Mouse (Mus musculus) cerebellum, adult 2 months (tissue): ENCODE data around the gene Gm42906. TPM values are rescaled to one million over a fixed set of nuclear protein-coding genes. Genes with fewer than 3 reads are reported as not detected.

Experiments used
- DNase-seq, 2 experiments: peaks; one replicate each; pipeline ENCODE4 v3.0.0; 2021
- H3K27ac ChIP-seq: fragments of 200-500 bp; 2 replicates; pipeline ENCODE4 v1.5.1; 2012; ENCODE audit warnings: low read length, control low read depth, inconsistent platforms; ENCODE audit not compliant: insufficient read depth
- H3K27me3 ChIP-seq: fragments of 200-500 bp; 2 replicates; pipeline ENCODE4 v1.6.1; 2012; ENCODE audit warnings: inconsistent platforms, mild to moderate bottlenecking, low read length, moderate library complexity; ENCODE audit not compliant: control insufficient read depth, insufficient read depth
- H3K4me1 ChIP-seq: fragments of 200-500 bp; 2 replicates; pipeline ENCODE4 v1.6.1; 2011; ENCODE audit warnings: low read length; ENCODE audit not compliant: control insufficient read depth, insufficient read depth
- H3K4me3 ChIP-seq: fragments of 200-500 bp; replicated peaks from 2 replicates; pipeline ENCODE3; 2011; ENCODE audit warnings: mild to moderate bottlenecking, low read depth, low read length, control low read depth; ENCODE audit not compliant: insufficient read depth
- CTCF ChIP-seq: fragments of 200-500 bp; IDR thresholded peaks from 2 replicates; pipeline ENCODE4 v1.5.1; 2011; ENCODE audit warnings: low read depth, mild to moderate bottlenecking, control low read depth, low read length, moderate library complexity, borderline replicate concordance; ENCODE audit not compliant: insufficient read depth
- POLR2A ChIP-seq: fragments of 200-500 bp; IDR thresholded peaks from 2 replicates; pipeline ENCODE4 v1.6.1; 2011; ENCODE audit warnings: low read length, control low read depth, borderline replicate concordance; ENCODE audit not compliant: insufficient read depth
- whole genome bisulfite sequencing: fragments of 180-500 bp; shearing (Covaris S2); methylation state at CpG from one replicate; pipeline ENCODE4 v1.1.7; 2018; 5-methylcytosine and 5-hydroxymethylcytosine counted together
- polyA plus RNA-seq: library from polyadenylated mRNA; depleted of rRNA; stranded (reverse); fragments of >200 nt; gene quantifications from 2 replicates; pipeline ENCODE4 v1.2.3, GENCODE M21; 2012

Gene Gm42906
- polyA plus RNA-seq, 1 experiment: not detected

DNA sequence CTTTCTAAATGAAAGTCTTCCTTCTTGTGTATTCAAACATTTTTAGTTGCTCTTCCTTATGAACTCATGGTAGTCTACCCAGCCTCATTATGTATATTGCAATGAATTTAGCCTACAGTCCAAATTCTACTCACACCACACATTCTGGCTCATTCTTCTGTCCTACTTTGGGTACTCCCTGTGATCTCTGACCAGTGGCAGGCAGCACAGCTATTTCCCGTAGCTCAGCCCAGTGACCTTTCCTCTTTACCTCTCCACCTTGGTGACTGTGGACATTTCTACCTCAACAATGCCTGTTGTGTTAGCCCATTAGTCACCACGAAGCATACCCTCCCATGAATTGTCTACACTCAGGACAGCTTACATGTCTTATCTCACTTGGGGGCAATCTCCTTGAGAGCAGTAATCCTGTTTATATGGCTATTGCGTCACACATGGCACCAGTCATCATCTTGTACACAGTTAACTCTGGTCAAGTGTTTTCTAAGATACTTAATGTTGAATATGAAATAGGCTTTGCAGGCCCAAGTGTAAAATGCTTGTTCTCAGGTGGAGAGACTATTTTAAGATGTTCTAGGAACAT lies 257.7 kb downstream of the Gm42906 start:
- Histone ChIP-seq H3K27ac (no peak overlapping the region), H3K4me1 (no peaks in the 10 kb centered on the region), H3K4me3 (no peak overlapping the region), H3K27me3 (no peaks in the 10 kb centered on the region)
- TF ChIP-seq POLR2A (no peak), CTCF (no peak)
- no peak for DNase-seq
- WGBS: 80% methylated on average over 3 of the region's 3 CpGs

DNA sequence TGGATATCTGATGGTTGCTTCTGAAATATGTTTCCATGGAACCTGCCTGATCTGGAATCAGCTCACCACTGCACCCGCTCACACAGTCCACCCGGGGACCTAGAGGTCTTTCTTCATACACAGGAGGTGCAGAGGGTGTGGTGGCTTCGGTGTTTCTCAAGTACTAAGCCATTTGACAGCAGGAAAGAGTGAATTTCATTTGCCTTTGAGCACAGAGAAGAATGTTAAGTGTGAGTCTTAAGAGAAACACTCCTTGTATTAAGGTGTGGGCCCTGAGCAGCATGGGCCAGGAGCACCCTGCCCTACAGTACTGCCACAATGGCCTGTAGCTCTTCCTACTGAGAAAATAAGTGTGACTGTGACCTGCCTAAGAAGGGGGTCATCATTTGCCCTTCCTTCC lies 259.8 kb downstream of the Gm42906 start:
- 92% methylated on average over 3 of the region's 3 CpGs for WGBS
- H3K4me1 ChIP-seq: no peaks in the 10 kb centered on the region
- no peak for DNase-seq
- H3K27ac ChIP-seq: no peak overlapping the region
- no peak for TF ChIP-seq CTCF
- TF ChIP-seq POLR2A: no peak
- H3K27me3 ChIP-seq: no peaks in the 10 kb centered on the region
- no peak overlapping the region for H3K4me3 ChIP-seq

DNA sequence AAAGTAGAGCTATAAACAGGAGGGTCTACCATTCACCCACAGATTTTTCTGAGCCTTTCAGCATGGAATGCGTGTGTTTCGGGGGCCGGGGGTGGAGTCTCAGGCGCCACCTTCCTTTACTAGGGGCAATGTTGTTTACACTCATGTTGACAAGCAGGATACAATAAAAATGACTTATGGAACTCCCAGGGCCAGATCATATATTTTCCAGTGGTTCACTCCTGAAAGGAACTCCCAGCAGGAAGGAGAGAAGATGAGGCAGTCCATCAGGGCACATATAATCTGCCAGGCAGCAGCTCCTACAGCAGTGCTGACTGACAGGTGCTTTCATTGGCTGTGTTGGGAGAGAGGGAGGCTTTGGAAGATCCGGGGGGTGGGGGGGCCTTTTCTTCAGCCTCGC lies 260.3 kb downstream of the Gm42906 start:
- TF ChIP-seq CTCF (no peak), POLR2A (no peak)
- no peaks in the 10 kb centered on the region for H3K27me3 ChIP-seq
- H3K4me3 ChIP-seq: no peak overlapping the region
- no peak for DNase-seq
- no peaks in the 10 kb centered on the region for H3K4me1 ChIP-seq
- H3K27ac ChIP-seq: no peak overlapping the region
- 86% methylated on average over 6 of the region's 6 CpGs for WGBS

DNA sequence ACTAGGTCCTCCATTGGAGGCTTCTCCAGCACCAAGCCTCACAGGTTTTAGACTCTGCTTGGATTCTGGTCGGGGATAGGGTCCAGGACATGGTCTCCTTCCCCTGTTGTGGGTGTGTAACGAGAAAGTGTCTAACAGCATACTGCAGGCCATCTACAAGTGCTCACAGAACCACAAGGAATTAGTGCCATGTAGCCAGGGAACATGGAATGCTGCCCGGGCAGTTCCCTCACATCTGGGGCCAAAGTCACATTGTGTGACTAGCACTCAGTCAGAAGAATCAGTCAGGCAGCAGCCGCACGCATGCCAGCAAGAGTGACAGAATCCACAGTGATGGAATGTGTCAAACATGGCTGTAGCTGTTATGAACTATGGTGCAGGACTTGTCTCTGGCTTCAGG lies 261.7 kb downstream of the Gm42906 start:
- peak; percentile 15 to 21 for DNase-seq
- Histone ChIP-seq H3K27ac (peak overlapping the region; percentile 39; the same call in 1 of the 2 replicates), H3K4me1 (no peaks in the 10 kb centered on the region), H3K27me3 (no peaks in the 10 kb centered on the region), H3K4me3 (no peak overlapping the region)
- TF ChIP-seq CTCF (no peak), POLR2A (no peak)
- WGBS: 29% methylated on average over 5 of the region's 5 CpGs

DNA sequence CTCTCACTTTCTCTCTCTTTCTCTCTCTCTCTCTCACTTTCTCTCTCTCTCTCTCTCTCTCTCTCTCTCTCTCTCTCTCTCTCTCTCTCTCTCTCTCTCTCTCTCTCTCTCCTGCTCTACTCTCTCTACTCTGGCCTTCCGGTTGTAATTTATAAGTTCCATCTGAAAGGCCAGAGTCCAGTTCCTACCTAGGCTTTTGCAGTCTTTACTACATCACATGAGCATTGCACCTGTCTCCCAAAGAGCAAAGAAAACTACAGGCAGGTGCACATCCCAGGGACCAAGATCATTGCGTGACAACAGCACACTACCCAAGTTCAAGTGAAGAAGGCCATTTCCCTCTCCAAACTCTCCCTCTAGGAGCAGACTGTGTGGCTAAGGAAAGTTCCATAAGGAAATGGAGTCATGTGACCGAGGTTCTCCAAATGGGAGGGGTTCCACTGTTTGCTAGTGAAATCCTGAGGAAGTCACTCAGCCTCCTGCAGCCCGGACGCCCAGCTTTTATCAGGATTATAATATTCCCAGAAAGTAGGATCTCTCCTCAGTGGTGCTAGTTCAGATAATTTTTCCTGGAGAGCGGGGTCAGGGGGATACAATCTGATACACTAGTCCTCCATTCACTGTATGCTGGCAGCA lies 262.5 kb downstream of the Gm42906 start:
- TF ChIP-seq CTCF: no peak
- no peak for TF ChIP-seq POLR2A
- Histone ChIP-seq H3K27ac (no peak overlapping the region; the same call in 1 of the 2 replicates), H3K4me3 (no peak overlapping the region), H3K4me1 (no peaks in the 10 kb centered on the region), H3K27me3 (no peaks in the 10 kb centered on the region)
- WGBS: 89% methylated on average over 6 of the region's 6 CpGs
- DNase-seq: no peak

DNA sequence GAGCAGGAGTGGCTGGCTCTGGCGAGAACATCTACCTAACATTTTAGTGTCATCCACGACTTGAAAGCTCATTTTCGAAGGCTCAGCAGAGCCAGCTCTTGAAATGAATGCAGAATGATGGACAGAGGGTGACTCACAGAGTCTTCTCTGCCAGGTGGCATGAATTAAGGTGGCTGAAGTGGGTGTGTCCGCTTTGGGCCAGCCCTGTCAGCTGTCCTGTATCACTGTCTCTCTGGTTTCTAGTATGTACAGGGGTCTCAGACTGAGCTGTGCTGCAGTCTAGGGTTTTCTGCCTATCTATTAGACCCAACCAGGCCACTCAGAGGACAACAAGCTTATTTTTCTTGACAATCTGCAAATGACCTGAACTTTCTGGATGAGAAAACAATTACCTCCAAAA lies 263.1 kb downstream of the Gm42906 start:
- no peak overlapping the region for H3K4me3 ChIP-seq
- peak overlapping the region; percentile 53; the same call in 1 of the 2 replicates for H3K27ac ChIP-seq
- 76% methylated on average over 4 of the region's 4 CpGs for WGBS
- H3K27me3 ChIP-seq: no peaks in the 10 kb centered on the region
- DNase-seq: no peak
- H3K4me1 ChIP-seq: no peaks in the 10 kb centered on the region
- TF ChIP-seq CTCF: no peak
- no peak for TF ChIP-seq POLR2A

DNA sequence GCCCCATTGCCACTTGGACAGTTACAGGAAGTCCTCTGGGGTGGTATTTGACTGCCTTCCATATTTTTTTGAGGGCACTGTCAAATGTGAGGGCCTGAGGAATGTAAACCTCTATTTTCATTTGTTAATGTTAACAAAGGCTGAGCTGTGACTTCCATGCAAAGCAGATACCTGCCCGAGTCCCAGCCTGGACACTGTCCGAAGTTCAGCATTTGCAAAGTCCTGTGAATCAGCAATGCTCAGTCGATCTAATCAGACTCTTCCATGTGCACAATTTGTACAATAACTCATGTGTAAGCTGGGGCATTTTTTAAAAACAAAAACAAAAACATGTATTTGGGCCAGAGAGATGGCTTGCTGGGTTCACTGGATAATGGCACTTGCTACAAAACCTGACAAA lies 265.3 kb downstream of the Gm42906 start:
- DNase-seq: no peak
- 87% methylated on average over 3 of the region's 3 CpGs for WGBS
- no peaks in the 10 kb centered on the region for H3K4me1 ChIP-seq

DNA sequence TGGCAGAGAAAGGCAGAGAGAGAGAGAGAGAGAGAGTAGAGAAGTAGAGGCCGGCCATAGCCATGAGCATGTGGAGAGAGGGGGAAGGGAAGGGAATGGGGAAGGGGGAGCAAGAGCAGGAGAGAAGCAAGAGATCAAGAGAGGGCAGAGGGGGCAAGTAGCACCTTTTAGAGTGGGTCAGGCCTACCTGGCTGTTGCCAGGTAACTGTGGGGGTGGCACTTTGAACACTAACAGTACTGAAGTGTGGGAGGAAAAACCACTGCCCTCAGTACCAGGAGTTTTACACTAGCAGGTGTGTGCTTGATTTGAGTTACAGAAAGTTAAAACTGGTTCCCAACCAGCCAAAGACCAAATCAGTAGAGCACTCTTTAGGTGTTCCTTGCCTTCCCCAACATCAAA lies 272.7 kb downstream of the Gm42906 start:
- WGBS: 76% methylated on average over 1 of the region's 1 CpGs
- no peak overlapping the region for H3K4me3 ChIP-seq
- DNase-seq: no peak
- no peaks in the 10 kb centered on the region for H3K27me3 ChIP-seq
- no peaks in the 10 kb centered on the region for H3K4me1 ChIP-seq
- TF ChIP-seq CTCF (no peak), POLR2A (no peak)
- no peak overlapping the region for H3K27ac ChIP-seq

More for the DNA sequence above, 265.3 kb downstream of the Gm42906 start:
- H3K27me3 ChIP-seq: no peaks in the 10 kb centered on the region
- no peak overlapping the region for H3K27ac ChIP-seq
- no peak overlapping the region for H3K4me3 ChIP-seq
- TF ChIP-seq POLR2A: no peak
- TF ChIP-seq CTCF: no peak
